Mouse (Mus musculus) myocyte (in vitro differentiated cells): ENCODE results near the gene Grin2a. TPM values are rescaled to one million over a fixed set of nuclear protein-coding genes. Genes with fewer than 3 reads are reported as not detected.

Experiments used
- H3K27me3 ChIP-seq: one replicate; pipeline ENCODE4 v1.6.1; 2011; ENCODE audit not compliant: control insufficient read depth, insufficient read depth, insufficient read length
- H3K36me3 ChIP-seq: one replicate; pipeline ENCODE4 v1.6.1; 2011; ENCODE audit not compliant: control insufficient read depth, insufficient read depth
- H3K4me2 ChIP-seq: one replicate; pipeline ENCODE4 v1.6.1; 2011; ENCODE audit warnings: low read depth, control low read depth
- H3K4me3 ChIP-seq: one replicate; pipeline ENCODE4 v1.5.1; 2011; ENCODE audit warnings: mild to moderate bottlenecking, control low read depth, moderate library complexity
- H3K79me2 ChIP-seq: one replicate; pipeline ENCODE4 v1.6.1; 2011; ENCODE audit not compliant: control insufficient read depth, insufficient read depth
- H3ac ChIP-seq: one replicate; pipeline ENCODE4 v1.6.1; 2011; ENCODE audit not compliant: control insufficient read depth, insufficient read length
- CEBPB ChIP-seq: IDR thresholded peaks from 2 replicates; pipeline ENCODE4 v1.6.1; 2011; ENCODE audit warnings: mild to moderate bottlenecking, moderate library complexity; ENCODE audit not compliant: poor library complexity, insufficient read depth, severe bottlenecking
- E2F4 ChIP-seq: IDR thresholded peaks from one replicate; pipeline ENCODE4 v1.6.1; 2011; ENCODE audit warnings: mild to moderate bottlenecking, control low read depth, moderate library complexity; ENCODE audit not compliant: insufficient read depth
- MAX ChIP-seq: IDR thresholded peaks from one replicate; pipeline ENCODE4 v1.6.1; 2011; ENCODE audit warnings: low read depth, mild to moderate bottlenecking, control low read depth
- MYOD1 ChIP-seq, 3 experiments: IDR thresholded peaks; one replicate each; pipeline ENCODE4 v1.6.1; 2011; ENCODE audit warnings: control low read depth in 2 of 3, low read depth in 2 of 3, mild to moderate bottlenecking in 2 of 3, moderate library complexity in 1 of 3; ENCODE audit not compliant: insufficient read length in 2 of 3, control insufficient read depth in 1 of 3
- MYOG ChIP-seq, 3 experiments: IDR thresholded peaks; one replicate each; pipeline ENCODE4 v1.6.1; 2011; ENCODE audit warnings: control low read depth in 2 of 3, low read depth in 2 of 3, mild to moderate bottlenecking in 2 of 3; ENCODE audit not compliant: insufficient read length in 2 of 3, control insufficient read depth in 1 of 3, insufficient read depth in 1 of 3
- POLR2A ChIP-seq: IDR thresholded peaks from one replicate; pipeline ENCODE4 v1.6.1; 2011; ENCODE audit warnings: low read depth, mild to moderate bottlenecking, control low read depth, moderate library complexity; ENCODE audit not compliant: insufficient read length
- POLR2AphosphoS2 ChIP-seq: IDR thresholded peaks from one replicate; pipeline ENCODE4 v1.6.1; 2011; ENCODE audit warnings: low read depth, control low read depth; ENCODE audit not compliant: insufficient read length
- REST ChIP-seq: IDR thresholded peaks from one replicate; pipeline ENCODE4 v1.6.1; 2011; ENCODE audit warnings: mild to moderate bottlenecking, control low read depth, moderate library complexity; ENCODE audit not compliant: insufficient read depth, insufficient read length
- SRF ChIP-seq: IDR thresholded peaks from one replicate; pipeline ENCODE4 v1.6.1; 2011; ENCODE audit warnings: low read depth; ENCODE audit not compliant: control insufficient read depth, insufficient read length
- TCF12 ChIP-seq: IDR thresholded peaks from one replicate; pipeline ENCODE4 v1.6.1; 2011; ENCODE audit warnings: mild to moderate bottlenecking, control low read depth; ENCODE audit not compliant: poor library complexity, insufficient read depth, severe bottlenecking
- TCF3 ChIP-seq: IDR thresholded peaks from one replicate; pipeline ENCODE4 v1.6.1; 2011; ENCODE audit warnings: low read depth, control low read depth; ENCODE audit not compliant: insufficient read length
- USF1 ChIP-seq: IDR thresholded peaks from one replicate; pipeline ENCODE4 v1.6.1; 2011; ENCODE audit warnings: low read depth, mild to moderate bottlenecking, control low read depth, moderate library complexity
- polyA plus RNA-seq: library from polyadenylated mRNA; unstranded; fragments of >200 nt; fragmentation: generic; extraction: Trizol; gene quantifications from one replicate; pipeline ENCODE4 v1.2.1, GENCODE M21; 2012; ENCODE audit warnings: missing spikeins

Gene Grin2a
- polyA plus RNA-seq, 1 experiment = 0.01 TPM

DNA sequence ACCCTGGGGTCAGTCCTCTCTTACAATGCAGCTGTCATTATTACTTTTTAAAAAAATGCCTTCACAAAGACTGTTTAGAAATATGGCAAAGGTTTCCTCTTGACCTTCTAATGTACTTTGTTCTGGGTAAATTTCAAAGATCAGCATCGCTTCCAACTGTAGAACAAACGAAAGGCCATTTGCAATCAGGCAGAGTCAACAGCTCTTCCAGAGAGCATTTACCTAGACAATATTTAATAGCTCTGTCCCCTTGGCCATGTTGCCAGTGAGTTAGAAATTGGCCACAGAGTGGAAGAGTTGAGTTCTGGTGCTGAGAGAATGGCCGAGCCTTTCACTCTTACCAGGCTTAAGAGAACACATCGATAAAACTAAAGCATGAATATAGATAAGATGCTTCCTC is 314.8 kb downstream of the Grin2a start:
- TF ChIP-seq TCF12 (no peak), E2F4 (no peak), MYOG (IDR thresholded peaks at IDR 0.05; ENCODE audit: control insufficient read depth in 1 of 3, insufficient read depth in 1 of 3, insufficient read length in 2 of 3, low read depth in 2 of 3) (no peak), SRF (no peak)
- no peaks in the 10 kb centered on the region for H3K27me3 ChIP-seq
- H3K4me2 ChIP-seq = no peak overlapping the region
- H3ac ChIP-seq = no peak overlapping the region
- H3K4me3 ChIP-seq = no peak overlapping the region
- no peaks in the 10 kb centered on the region for H3K79me2 ChIP-seq
- H3K36me3 ChIP-seq = no peaks in the 10 kb centered on the region

DNA sequence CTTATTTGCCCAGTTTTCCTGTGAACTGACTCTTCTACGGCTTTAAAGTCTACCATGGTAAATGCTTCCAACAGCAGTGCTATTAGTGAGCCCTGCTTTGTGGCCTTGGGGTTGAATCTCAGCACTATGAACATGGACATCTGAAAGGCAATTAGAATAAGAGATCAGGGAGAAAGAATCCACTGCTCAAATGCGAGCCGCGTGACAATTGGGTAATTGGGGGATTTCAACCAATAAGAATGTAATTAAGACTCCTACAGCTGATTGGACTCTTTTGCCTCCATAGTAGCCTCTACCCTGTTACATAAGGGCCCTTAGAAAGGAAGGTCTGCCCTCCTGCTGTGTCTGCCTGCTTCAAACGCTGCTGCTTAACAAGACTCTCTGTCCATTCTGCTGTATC is 315.4 kb downstream of the Grin2a start:
- Histone ChIP-seq H3K36me3 (no peaks in the 10 kb centered on the region), H3K4me2 (no peak overlapping the region), H3K4me3 (no peak overlapping the region), H3K79me2 (no peaks in the 10 kb centered on the region), H3K27me3 (no peaks in the 10 kb centered on the region), H3ac (no peak overlapping the region)
- TF ChIP-seq POLR2AphosphoS2 (no peak), SRF (no peak), TCF3 (no peak), MAX (no peak), CEBPB (no peak), REST (no peak), E2F4 (no peak), USF1 (no peak), POLR2A (no peak), MYOG (IDR thresholded peaks at IDR 0.05; ENCODE audit: control insufficient read depth in 1 of 3, insufficient read depth in 1 of 3, insufficient read length in 2 of 3, low read depth in 2 of 3) (no peak), TCF12 (no peak), MYOD1 (IDR thresholded peaks at IDR 0.05; ENCODE audit: control insufficient read depth in 1 of 3, insufficient read length in 2 of 3, low read depth in 2 of 3) (no peak)

DNA sequence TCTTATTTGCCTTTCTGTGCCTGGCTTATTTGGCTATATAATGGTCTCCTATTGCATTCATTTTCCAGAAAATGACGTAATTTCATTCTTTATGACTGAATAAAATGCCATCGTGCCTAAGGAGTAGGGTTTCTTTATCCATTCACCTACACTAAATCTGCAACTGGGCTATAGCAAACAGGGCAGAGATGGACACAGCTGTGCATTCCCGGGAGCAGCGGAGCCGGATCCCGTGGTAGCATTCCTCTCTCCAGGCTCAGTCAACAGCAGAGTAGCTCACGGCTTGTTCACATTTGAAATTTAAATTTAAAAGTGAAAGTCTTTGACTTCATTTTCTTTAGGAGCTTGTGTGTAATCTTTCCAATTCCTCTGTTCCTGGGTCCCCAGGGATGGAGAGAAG is 316.6 kb downstream of the Grin2a start:
- no peaks in the 10 kb centered on the region for H3K79me2 ChIP-seq
- H3K4me2 ChIP-seq = no peak overlapping the region
- H3K27me3 ChIP-seq = no peaks in the 10 kb centered on the region
- TF ChIP-seq E2F4 (no peak), SRF (no peak), TCF3 (no peak), MYOD1 (IDR thresholded peaks at IDR 0.05; ENCODE audit: control insufficient read depth in 1 of 3, insufficient read length in 2 of 3, low read depth in 2 of 3) (no peak), USF1 (no peak), MAX (no peak), MYOG (IDR thresholded peaks at IDR 0.05; ENCODE audit: control insufficient read depth in 1 of 3, insufficient read depth in 1 of 3, insufficient read length in 2 of 3, low read depth in 2 of 3) (no peak), POLR2AphosphoS2 (no peak), CEBPB (no peak), TCF12 (no peak), REST (no peak), POLR2A (no peak)
- H3K4me3 ChIP-seq = no peak overlapping the region
- H3ac ChIP-seq = no peak overlapping the region
- no peaks in the 10 kb centered on the region for H3K36me3 ChIP-seq

DNA sequence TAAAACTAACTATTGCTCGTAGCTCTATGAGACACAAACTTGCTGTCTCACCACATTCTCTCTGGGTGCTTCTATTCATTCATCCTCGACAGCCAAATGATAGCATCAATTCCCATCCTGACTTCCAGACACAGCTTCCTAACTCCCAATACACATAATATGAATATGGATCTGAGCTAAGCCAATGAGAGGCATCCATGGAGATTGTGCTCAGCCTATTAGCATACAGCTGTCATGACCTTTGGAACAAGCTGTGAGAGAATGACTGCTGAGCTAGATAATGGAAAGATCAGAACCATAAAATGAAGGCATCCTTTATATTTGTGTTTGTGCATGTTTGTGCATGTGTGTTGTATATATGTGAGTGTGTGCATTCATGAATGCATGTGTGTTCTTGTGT is 323.0 kb downstream of the Grin2a start:
- Histone ChIP-seq H3K36me3 (no peaks in the 10 kb centered on the region), H3K27me3 (no peaks in the 10 kb centered on the region), H3K79me2 (no peaks in the 10 kb centered on the region), H3K4me2 (no peak overlapping the region), H3K4me3 (no peak overlapping the region), H3ac (no peak overlapping the region)
- TF ChIP-seq TCF12 = no peak
- TF ChIP-seq E2F4 = no peak
- TF ChIP-seq CEBPB = no peak
- no peak for TF ChIP-seq POLR2AphosphoS2
- TF ChIP-seq USF1 = no peak
- no peak for TF ChIP-seq REST
- no peak for TF ChIP-seq POLR2A
- no peak for TF ChIP-seq MAX
- TF ChIP-seq MYOD1 (IDR thresholded peaks at IDR 0.05; ENCODE audit: control insufficient read depth in 1 of 3, insufficient read length in 2 of 3, low read depth in 2 of 3) = no peak
- no peak for TF ChIP-seq MYOG (IDR thresholded peaks at IDR 0.05; ENCODE audit: control insufficient read depth in 1 of 3, insufficient read depth in 1 of 3, insufficient read length in 2 of 3, low read depth in 2 of 3)

DNA sequence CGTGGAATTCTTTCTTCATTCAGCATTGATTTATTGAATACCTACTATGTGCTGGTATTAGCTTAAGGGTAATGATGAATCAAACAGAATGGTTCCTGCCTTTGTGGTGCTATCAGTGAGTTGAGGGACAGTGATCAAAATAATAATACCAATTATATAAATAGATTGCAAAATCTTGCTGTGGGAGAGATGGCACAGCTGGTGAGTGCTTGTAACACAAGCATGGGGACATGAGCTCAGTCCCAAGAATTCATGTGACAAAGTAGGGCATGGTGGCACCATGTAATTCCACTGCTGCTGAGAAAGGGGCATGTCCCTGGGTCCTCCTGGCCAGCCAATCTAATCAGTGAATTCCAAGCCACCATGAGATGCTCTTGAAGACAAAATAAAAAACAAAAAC is 324.1 kb downstream of the Grin2a start:
- no peak overlapping the region for H3ac ChIP-seq
- no peak overlapping the region for H3K4me2 ChIP-seq
- no peaks in the 10 kb centered on the region for H3K27me3 ChIP-seq
- TF ChIP-seq TCF3 (no peak), TCF12 (no peak), MYOD1 (IDR thresholded peaks at IDR 0.05; ENCODE audit: control insufficient read depth in 1 of 3, insufficient read length in 2 of 3, low read depth in 2 of 3) (no peak), POLR2AphosphoS2 (no peak), MAX (no peak), CEBPB (no peak), POLR2A (no peak), SRF (no peak), MYOG (IDR thresholded peaks at IDR 0.05; ENCODE audit: control insufficient read depth in 1 of 3, insufficient read depth in 1 of 3, insufficient read length in 2 of 3, low read depth in 2 of 3) (no peak), REST (no peak), USF1 (no peak), E2F4 (no peak)
- no peaks in the 10 kb centered on the region for H3K36me3 ChIP-seq
- no peak overlapping the region for H3K4me3 ChIP-seq
- no peaks in the 10 kb centered on the region for H3K79me2 ChIP-seq
